Mouse (Mus musculus): ENCODE measurements around the gene Ier5l.

GRCm38 (mm10) chr2:30474776-30475175, 757 bp upstream of the Ier5l start:
- TF ChIP-seq BHLHE40 (IDR thresholded peaks at IDR 0.05; ENCODE audit: borderline replicate concordance, low read depth, low read length) (no peak), ETS1 (IDR thresholded peaks at IDR 0.05; ENCODE audit: low read depth, low read length) (no peak), POLR2A (IDR thresholded peaks at IDR 0.05; ENCODE audit: control insufficient read depth in 1 of 2, insufficient read depth in 1 of 2, low read depth in 1 of 2, low read length in 2 of 2, poor library complexity in 1 of 2) (no peak), CTCF (IDR thresholded peaks at IDR 0.05 in 2 of 3, conservative IDR thresholded peaks at IDR 0.05 in 1 of 3; ENCODE audit: control insufficient read depth in 1 of 3, insufficient read depth in 1 of 3, low read depth in 2 of 3, low read length in 3 of 3, poor library complexity in 1 of 3, severe bottlenecking in 1 of 3) (no peak), MAFK (IDR thresholded peaks at IDR 0.05; ENCODE audit: borderline replicate concordance, low read depth, low read length) (no peak), GATA1 (IDR thresholded peaks at IDR 0.05; ENCODE audit: low read depth, low read length) (no peak), MYB (IDR thresholded peaks at IDR 0.05; ENCODE audit: low read depth, low read length) (no peak), SIN3A (IDR thresholded peaks at IDR 0.05; ENCODE audit: low read length) (no peak)
